Mouse (Mus musculus) liver, embryonic 16.5 days (tissue): ENCODE data around the gene Trank1. TPM values are rescaled to one million over a fixed set of nuclear protein-coding genes. Genes with fewer than 3 reads are reported as not detected.
A peak's percentile ranks its signal among the peaks of the same experiment; 100 is the strongest.

Experiments used
- ATAC-seq: fragments of 200-750 bp; cut with Nextera tagmentation; 2 replicates; pipeline ENCODE4 v1.8.0; 2017; ENCODE audit warnings: low read depth, mild to moderate bottlenecking, moderate number of reproducible peaks, moderate library complexity
- H3K27ac ChIP-seq: fragments of 300-500 bp; sonication (generic); 2 replicates; pipeline ENCODE4 v1.5.1; 2014; ENCODE audit warnings: mild to moderate bottlenecking, low read length
- H3K27me3 ChIP-seq: fragments of 300-500 bp; sonication (generic); 2 replicates; pipeline ENCODE4 v1.6.1; 2014; ENCODE audit warnings: low read depth, low read length, mixed read lengths; ENCODE audit not compliant: control insufficient read depth, insufficient read depth
- H3K36me3 ChIP-seq: fragments of 300-500 bp; sonication (generic); 2 replicates; pipeline ENCODE4 v1.6.1; 2014; ENCODE audit warnings: mild to moderate bottlenecking; ENCODE audit not compliant: control insufficient read depth, insufficient read depth
- H3K4me1 ChIP-seq: fragments of 300-500 bp; sonication (generic); 2 replicates; pipeline ENCODE4 v1.6.1; 2014; ENCODE audit warnings: low read depth, low read length, mixed read lengths; ENCODE audit not compliant: control insufficient read depth
- H3K4me2 ChIP-seq: fragments of 300-500 bp; sonication (generic); 2 replicates; pipeline ENCODE4 v1.6.1; 2014; ENCODE audit warnings: low read depth, low read length, mixed read lengths
- H3K4me3 ChIP-seq: fragments of 300-500 bp; sonication (generic); 2 replicates; pipeline ENCODE4 v1.5.1; 2014; ENCODE audit warnings: low read depth, mild to moderate bottlenecking, low read length
- H3K9ac ChIP-seq: fragments of 300-500 bp; sonication (generic); 2 replicates; pipeline ENCODE4 v1.6.1; 2014; ENCODE audit warnings: low read depth, low read length
- H3K9me3 ChIP-seq: fragments of 300-500 bp; sonication (generic); replicated peaks from 2 replicates; pipeline ENCODE4 v1.6.1; 2016; ENCODE audit warnings: low read length; ENCODE audit not compliant: control insufficient read depth
- WGBS: fragments of 180-500 bp; shearing (Covaris S2); extraction: QIAGEN DNeasy Blood & Tissue Kit; methylation state at CpG from one replicate; pipeline ENCODE4 v1.1.7; 2014; ENCODE audit not compliant: insufficient replicate concordance; 5-methylcytosine and 5-hydroxymethylcytosine counted together
- polyA plus RNA-seq: library from polyadenylated mRNA; unstranded; fragments of >200 nt; fragmentation: Nextera tagmentation; extraction: Ambion mirVana; gene quantifications from 2 replicates; pipeline ENCODE4 v1.2.1, GENCODE M21; 2015

The Trank1 gene
- polyA plus RNA-seq, 1 experiment from 2014 or later: 0.02 TPM

- H3K9me3 ChIP-seq: no peaks in the 10 kb centered on the region
Observed at GRCm38 (mm10) chr9:111294911-111295310, 16.6 kb upstream of the Trank1 start.

GRCm38 (mm10) chr9:111295323-111295722 lies 16.2 kb upstream of the Trank1 start:
- Histone ChIP-seq H3K27me3 (no peaks in the 10 kb centered on the region), H3K4me1 (no peaks in the 10 kb centered on the region), H3K4me2 (no peak overlapping the region), H3K9ac (no peak overlapping the region), H3K36me3 (no peaks in the 10 kb centered on the region), H3K4me3 (no peak overlapping the region), H3K9me3 (no peaks in the 10 kb centered on the region), H3K27ac (no peak overlapping the region)
- no peak for ATAC-seq
- 47% methylated on average over 2 of the region's 2 CpGs for WGBS

More at GRCm38 (mm10) chr9:111294911-111295310, 16.6 kb upstream of the Trank1 start:
- no peaks in the 10 kb centered on the region for H3K36me3 ChIP-seq
- no peak overlapping the region for H3K27ac ChIP-seq
- no peaks in the 10 kb centered on the region for H3K27me3 ChIP-seq
- H3K4me2 ChIP-seq: no peak overlapping the region
- no peak for ATAC-seq
- 71% methylated on average over 6 of the region's 6 CpGs for WGBS
- H3K4me3 ChIP-seq: no peak overlapping the region
- H3K4me1 ChIP-seq: no peaks in the 10 kb centered on the region
- no peak overlapping the region for H3K9ac ChIP-seq

- no peak overlapping the region for H3K4me2 ChIP-seq
- H3K4me1 ChIP-seq: no peaks in the 10 kb centered on the region
- H3K9me3 ChIP-seq: no peaks in the 10 kb centered on the region
- H3K9ac ChIP-seq: no peak overlapping the region
- H3K27me3 ChIP-seq: no peaks in the 10 kb centered on the region
- no peaks in the 10 kb centered on the region for H3K36me3 ChIP-seq
- H3K27ac ChIP-seq: no peak overlapping the region
- no peak for ATAC-seq
- H3K4me3 ChIP-seq: no peak overlapping the region
- 68% methylated on average over 7 of the region's 7 CpGs for WGBS
Observed at GRCm38 (mm10) chr9:111296433-111296832, 15.1 kb upstream of the Trank1 start.

- WGBS: 64% methylated on average over 2 of the region's 2 CpGs
- Histone ChIP-seq H3K4me2 (no peak overlapping the region), H3K4me3 (no peak overlapping the region), H3K27ac (no peak overlapping the region), H3K9me3 (no peaks in the 10 kb centered on the region), H3K27me3 (no peaks in the 10 kb centered on the region), H3K9ac (no peak overlapping the region), H3K36me3 (no peaks in the 10 kb centered on the region), H3K4me1 (no peaks in the 10 kb centered on the region)
- ATAC-seq: no peak
Observed at GRCm38 (mm10) chr9:111298606-111299005, 12.9 kb upstream of the Trank1 start.

- Histone ChIP-seq H3K27ac (no peak overlapping the region), H3K36me3 (no peaks in the 10 kb centered on the region), H3K4me2 (no peak overlapping the region), H3K4me1 (no peaks in the 10 kb centered on the region), H3K4me3 (no peak overlapping the region), H3K9ac (no peak overlapping the region), H3K9me3 (no peaks in the 10 kb centered on the region), H3K27me3 (no peaks in the 10 kb centered on the region; the same call in 1 of the 2 replicates)
- 53% methylated on average over 12 of the region's 12 CpGs for WGBS
- ATAC-seq: no peak
Observed at GRCm38 (mm10) chr9:111302196-111302831, 9.2 kb upstream of the Trank1 start.

- no peak for ATAC-seq
- H3K4me3 ChIP-seq: no peak overlapping the region
- no peaks in the 10 kb centered on the region for H3K4me1 ChIP-seq
- H3K4me2 ChIP-seq: no peak overlapping the region
- no peak overlapping the region for H3K27ac ChIP-seq
- H3K36me3 ChIP-seq: no peaks in the 10 kb centered on the region
- H3K9ac ChIP-seq: no peak overlapping the region
- WGBS: 65% methylated on average over 6 of the region's 6 CpGs
- H3K9me3 ChIP-seq: no peaks in the 10 kb centered on the region
- no peaks in the 10 kb centered on the region; the same call in 1 of the 2 replicates for H3K27me3 ChIP-seq
Observed at GRCm38 (mm10) chr9:111304036-111304435, 7.5 kb upstream of the Trank1 start.

GRCm38 (mm10) chr9:111306142-111306541 lies 5.4 kb upstream of the Trank1 start:
- H3K36me3 ChIP-seq: no peaks in the 10 kb centered on the region
- no peak overlapping the region for H3K4me3 ChIP-seq
- H3K4me2 ChIP-seq: no peak overlapping the region
- H3K9ac ChIP-seq: no peak overlapping the region
- no peaks in the 10 kb centered on the region for H3K9me3 ChIP-seq
- ATAC-seq: no peak
- 68% methylated on average over 7 of the region's 7 CpGs for WGBS
- H3K27ac ChIP-seq: no peak overlapping the region
- peaks cover 14% of the 10 kb centered on the region for H3K27me3 ChIP-seq
- no peaks in the 10 kb centered on the region for H3K4me1 ChIP-seq

- peak overlapping the region; percentile 50 for H3K4me2 ChIP-seq
- peaks cover 50% of the 10 kb centered on the region for H3K27me3 ChIP-seq
- peak overlapping the region; percentile 46 for H3K4me3 ChIP-seq
- under 1% methylated on average over 43 of the region's 98 CpGs for WGBS
- no peak for ATAC-seq
- no peak overlapping the region for H3K9ac ChIP-seq
- no peaks in the 10 kb centered on the region for H3K36me3 ChIP-seq
- H3K9me3 ChIP-seq: peaks cover 2% of the 10 kb centered on the region; the same call in 1 of the 2 replicates
- no peak overlapping the region for H3K27ac ChIP-seq
- H3K4me1 ChIP-seq: no peaks in the 10 kb centered on the region; the same call in none of the 2 replicates
Observed at GRCm38 (mm10) chr9:111311843-111312441, 403 bp downstream of the Trank1 start.

- Histone ChIP-seq H3K36me3 (no peaks in the 10 kb centered on the region), H3K9ac (no peak overlapping the region), H3K4me1 (no peaks in the 10 kb centered on the region; the same call in none of the 2 replicates), H3K4me2 (peak overlapping the region; percentile 50), H3K4me3 (peak overlapping the region; percentile 46), H3K9me3 (peaks cover 2% of the 10 kb centered on the region; the same call in 1 of the 2 replicates), H3K27me3 (peaks cover 50% of the 10 kb centered on the region), H3K27ac (no peak overlapping the region)
- ATAC-seq: no peak
- under 1% methylated on average over 52 of the region's 59 CpGs for WGBS
Observed at GRCm38 (mm10) chr9:111312442-111313141, 1.1 kb downstream of the Trank1 start.
